Mouse (Mus musculus) liver, adult 2 months (tissue): ENCODE measurements around the gene Gm45234.

Experiments used
- CTCF ChIP-seq: fragments of 200-500 bp; IDR thresholded peaks from 2 replicates; pipeline ENCODE4 v1.5.1; 2011; ENCODE audit warnings: low read depth, low read length, control low read depth
- POLR2A ChIP-seq: fragments of 200-500 bp; IDR thresholded peaks from 2 replicates; pipeline ENCODE4 v1.6.1; 2011; ENCODE audit warnings: low read length, control low read depth; ENCODE audit not compliant: insufficient read depth; ENCODE audit errors: extremely low read depth

- TF ChIP-seq POLR2A (no peak), CTCF (no peak)
These were observed 33.7 kb upstream of the Gm45234 start for GRCm38 (mm10) chr6:124789519-124789918.
